Mouse (Mus musculus) right cerebral cortex, postnatal 10 days (tissue): ENCODE measurements around the gene Gm14124.
"Not testable (repeated sequence)": the region's sequence is repeated elsewhere in the genome, so short reads cannot be mapped to it uniquely, and the experiment has no call there.

ENCODE experiments used
- DNase-seq, 2 experiments: peaks; one replicate each; pipeline ENCODE4 v3.0.0; 2021; ENCODE audit warnings: low spot score in 2 of 2

The Gm14124 gene

DNA sequence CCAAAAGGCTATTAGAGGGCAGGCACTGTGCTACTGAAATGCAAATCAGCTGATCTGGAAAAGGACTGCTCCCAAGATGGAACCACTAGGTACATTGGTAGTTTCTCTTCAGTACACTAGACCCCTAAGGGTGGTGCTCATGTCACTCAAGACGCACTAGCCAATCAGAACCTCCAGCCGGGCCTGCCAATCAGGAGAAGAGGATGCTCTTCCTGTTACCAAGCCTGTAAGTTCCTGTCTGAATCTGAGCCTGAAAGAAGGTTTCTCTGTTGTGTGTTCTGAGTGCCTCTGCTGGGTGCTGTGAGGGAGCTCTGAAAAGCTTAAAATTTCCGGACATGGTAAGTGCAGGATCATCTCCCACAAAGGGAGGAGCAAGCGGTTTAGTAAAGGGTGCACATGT is at the start of gene Gm14124:
Gene Gm14124 (plus strand): TSS at position 227 of the 400 bp plus-strand sequence.
- not testable (repeated sequence) for DNase-seq

DNA sequence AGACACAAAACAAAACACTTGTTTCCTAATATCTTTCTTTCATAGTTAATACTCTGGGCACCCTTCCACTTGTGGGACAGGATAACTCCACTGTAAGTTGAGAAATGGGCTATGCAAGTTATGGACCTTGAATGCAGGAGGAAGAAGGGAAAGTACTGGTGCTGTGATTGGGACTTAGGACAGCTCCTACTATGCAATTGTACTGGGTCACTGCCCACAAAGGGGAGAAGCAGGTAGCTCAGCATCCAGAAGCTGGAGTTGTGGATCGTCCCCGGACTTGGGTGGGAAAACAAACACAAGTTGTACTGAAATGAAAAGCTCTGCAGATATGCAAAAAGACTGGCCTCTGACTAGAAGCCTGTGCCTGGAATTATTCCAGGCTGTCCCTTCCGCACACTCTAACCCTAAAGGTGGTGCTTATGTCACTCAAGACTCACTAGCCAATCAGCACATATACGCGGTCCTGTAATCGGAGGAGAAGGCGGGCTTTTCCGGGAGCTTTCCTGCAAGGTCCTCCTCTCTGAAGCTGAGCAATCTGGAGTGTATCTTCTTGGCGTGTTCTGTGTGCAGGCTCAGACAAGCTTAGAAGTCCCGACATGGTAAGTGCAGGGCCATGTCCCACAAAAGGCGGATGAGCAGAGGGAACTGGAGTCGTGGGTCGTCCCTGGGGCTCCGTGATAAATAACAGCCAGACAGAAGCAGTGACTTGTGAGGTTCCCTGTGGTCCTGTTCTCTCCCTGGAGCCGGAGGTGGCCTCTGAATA is 39.5 kb upstream of the Gm14124 start, which contains the start of gene Zfp937:
Gene Zfp937 (plus strand): TSS at position 474 of the 763 bp plus-strand sequence.
- peak; percentile 88 to 94 for DNase-seq

DNA sequence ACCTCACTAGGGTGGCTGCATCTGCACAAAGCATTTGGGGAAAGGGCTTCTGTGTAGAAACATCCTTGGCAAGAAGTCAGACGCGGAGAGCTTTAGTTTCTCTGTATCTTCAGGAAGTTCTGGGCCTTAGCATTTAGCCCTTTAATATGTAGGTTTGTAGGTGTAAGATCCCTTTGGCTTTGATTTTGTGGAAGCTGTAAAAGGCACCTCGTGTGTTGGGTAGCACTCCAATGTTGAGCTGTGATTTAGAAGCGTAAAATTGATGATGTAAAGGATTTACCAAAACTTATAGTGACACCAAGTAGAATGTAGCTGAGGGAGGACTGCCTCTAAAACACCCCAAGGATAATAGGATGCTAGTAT is 39.0 kb upstream of the Gm14124 start:
- not testable (repeated sequence) for DNase-seq

DNA sequence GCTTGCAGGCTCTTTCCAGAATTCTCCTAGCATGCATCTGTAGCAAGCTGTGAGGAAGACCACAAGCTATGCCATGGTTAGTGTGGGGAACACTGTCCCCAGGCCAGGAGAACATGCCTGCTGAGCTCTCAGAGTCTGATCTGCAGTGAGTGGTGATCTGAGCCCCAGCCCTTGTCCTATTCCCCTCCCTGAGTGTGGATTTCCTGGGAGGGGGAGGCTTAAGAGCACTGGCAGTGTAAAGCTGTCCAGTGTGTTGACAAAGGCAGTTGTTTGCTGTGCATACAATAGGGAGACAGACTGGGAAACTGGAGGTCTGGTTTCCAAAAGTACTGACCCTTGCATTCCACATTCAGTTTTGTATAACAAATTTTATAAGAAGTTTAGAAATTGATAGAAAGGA is 34.1 kb upstream of the Gm14124 start:
- DNase-seq = not testable (repeated sequence)

DNA sequence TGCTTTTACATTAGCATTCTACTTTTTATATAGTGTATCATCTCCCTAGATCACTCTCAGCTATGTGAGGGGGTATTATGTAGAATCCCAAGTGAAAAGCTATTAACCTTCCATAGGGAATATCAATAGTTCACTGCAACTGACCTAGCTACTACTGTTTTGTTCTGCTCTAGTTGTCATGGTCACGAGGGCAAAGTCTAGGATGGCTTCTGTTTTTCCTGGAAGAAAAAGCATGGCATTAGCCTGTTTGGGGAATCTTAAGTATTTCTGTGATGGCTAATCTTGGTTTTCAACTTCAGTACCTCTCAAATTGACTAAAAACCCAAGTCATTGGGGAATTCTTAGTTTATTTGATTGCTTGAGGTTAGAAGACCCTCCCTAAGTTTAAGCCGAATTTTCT is 14.1 kb upstream of the Gm14124 start:
- no peak for DNase-seq

DNA sequence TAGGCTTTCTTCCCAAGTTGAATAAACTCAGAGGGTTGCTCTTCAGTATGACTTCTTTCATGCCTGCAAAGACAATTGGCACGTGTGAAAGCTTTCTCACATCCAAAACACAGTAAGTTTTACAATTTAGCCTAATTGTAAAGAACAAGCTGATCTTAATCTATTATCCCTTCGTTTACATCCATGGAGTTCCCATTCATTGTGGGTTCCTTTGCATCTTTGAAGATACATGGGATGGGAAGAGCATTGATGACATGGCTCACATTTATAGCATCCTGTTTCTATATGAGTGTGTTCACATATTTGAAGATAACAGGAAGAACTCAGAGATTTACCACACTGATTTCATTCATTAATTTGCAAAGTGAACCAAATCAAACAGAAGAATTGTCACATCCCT is 1.8 kb upstream of the Gm14124 start, which contains the start of gene Gm21994:
Gene Gm21994 (minus strand): TSS at position 101 of the 400 bp plus-strand sequence.
- DNase-seq = not testable (repeated sequence)

DNA sequence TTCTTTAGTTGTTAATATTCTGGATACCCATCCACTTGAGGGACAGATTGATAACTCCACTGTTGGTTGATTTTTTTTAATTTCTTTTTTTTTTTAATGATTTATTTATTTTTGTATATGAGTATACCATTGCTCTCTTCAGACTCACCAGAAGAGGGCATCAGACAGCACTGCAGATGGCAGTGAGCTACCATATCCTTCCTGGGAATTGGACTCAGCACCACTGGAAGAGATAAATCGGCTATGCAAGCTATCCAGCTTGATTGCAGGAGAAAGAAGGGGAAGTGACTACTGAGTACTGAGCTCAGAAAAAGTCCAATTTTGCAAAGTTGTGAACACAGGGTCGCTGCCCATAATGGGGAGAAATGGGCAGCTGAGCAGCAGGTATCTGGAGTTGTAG is 456 bp upstream of the Gm14124 start:
- not testable (repeated sequence) for DNase-seq

DNA sequence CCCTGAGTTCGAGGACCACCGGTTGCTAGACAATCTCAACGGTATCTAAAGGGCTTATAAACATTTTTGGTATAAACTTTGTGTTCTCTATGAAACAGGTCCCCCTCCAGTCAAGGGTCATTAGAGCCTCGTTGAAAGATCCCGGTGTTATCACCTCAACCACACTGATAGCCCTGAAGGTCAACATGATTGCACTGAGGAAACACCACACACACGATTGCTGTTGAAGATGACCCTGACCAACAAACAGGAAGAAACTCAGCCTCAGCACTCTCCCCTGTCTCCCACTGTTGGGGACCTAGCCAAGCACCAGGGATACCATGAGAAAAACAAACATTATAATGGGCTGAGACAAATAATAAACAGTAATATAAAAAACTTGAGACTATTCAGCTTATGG is 36.4 kb downstream of the Gm14124 start:
- DNase-seq = no peak

DNA sequence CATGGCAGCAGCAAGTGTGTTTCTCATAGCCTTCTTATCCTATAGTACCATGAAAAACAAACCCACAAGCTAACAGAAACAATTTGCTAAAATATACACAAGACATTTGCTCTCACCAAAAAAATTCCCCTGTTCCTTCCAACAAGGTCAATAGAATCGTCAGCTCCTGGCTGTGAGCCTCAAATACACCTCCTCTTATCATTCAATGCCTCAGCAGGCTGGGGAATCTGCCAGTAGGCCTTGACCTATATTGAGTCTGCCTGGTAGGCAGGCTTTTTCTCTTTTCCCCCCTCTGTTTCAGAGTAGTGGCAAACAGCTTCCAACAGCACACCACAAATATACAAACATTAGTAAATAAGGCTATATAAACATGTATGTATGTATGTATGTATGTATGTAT is 41.8 kb downstream of the Gm14124 start:
- DNase-seq = no peak

DNA sequence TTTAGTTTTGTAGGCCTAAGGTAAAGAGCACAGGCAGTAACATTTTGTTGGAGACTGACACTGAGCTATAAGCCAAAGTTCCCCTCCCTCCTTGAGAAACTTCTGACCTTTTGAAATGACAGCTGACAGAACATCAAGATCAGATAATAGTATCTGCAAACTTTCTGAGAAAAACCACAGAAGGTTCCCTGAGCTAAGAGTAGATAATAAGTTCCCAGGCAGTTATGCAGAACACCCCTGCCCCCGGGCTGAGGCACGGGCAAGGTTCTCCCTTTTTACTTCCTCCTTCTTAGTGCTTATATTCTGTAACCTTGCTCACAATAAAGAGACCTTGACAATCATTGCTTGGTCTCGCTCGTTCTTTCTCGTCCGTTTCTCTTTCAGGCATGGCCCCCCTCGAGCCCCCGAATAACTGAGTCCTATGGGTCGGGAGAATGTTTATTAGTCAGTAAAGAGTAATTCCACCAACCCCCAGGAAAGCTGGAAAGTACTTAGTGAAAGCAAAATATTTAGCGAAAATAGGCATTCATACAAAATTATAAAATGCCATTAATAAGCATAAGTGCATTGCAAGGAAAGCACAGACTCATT is 50.0 kb downstream of the Gm14124 start:
- no peak for DNase-seq

DNA sequence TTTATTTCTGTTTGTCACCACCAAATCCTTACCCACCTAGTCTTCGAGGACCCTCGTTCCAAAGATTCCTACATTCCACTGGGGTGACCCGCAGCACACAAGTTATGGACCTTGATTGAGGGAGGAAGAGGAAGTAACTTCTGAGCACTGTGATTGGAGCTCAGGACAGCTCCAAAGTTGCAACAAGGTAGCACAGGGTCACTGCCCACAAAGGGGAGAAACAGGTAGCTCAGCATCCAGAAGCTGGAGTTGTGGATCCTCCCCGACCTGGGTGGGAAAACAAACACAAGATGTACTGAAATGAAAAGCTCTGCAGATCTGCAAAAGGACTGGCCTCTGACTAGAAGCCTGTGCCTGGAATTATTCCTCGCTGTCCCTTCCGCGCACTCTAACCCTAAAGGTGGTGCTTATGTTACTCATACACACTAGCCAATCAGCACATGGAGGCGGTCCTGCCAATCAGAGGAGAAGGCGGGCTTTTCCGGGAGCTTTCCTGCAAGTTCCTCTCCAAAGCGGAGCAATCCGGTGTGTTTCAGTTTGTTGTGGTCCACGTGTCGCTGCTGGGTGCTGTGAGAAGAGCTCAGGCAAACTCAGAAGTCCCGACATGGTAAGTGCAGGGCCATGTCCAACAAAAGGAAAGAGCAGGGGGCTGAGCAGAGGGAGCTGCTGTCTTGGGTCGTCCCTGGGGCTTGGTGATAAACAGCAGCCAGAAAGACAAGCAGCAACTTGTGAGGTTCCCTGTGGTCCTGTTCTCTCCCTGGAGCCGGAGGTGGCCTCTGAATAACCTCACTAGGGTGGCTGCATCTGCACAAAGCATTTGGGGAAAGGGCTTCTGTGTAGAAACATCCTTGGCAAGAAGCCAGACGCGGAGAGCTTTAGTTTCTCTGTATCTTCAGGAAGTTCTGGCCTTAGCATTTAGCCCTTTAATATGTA is 53.9 kb downstream of the Gm14124 start:
- peak; percentile 94 to 95 for DNase-seq

DNA sequence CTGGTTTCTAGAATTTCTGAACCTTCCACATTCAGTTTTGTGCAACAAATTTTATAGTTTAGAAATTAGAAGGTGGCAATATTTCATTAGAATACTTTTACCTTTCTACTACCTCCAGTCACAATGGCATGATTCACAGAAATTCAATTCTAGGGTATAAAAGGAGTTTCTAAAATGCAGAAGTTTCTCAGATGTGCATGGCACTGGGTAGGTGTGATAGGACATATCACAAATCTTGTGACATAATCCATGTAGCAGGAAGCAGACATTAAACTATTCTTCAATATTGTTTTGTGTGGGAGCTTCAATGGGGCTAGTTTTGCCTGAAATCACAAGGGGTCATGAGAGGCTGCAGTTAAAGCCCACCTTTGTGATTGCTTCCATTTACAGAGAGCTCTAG is 58.8 kb downstream of the Gm14124 start:
- DNase-seq = no peak

DNA sequence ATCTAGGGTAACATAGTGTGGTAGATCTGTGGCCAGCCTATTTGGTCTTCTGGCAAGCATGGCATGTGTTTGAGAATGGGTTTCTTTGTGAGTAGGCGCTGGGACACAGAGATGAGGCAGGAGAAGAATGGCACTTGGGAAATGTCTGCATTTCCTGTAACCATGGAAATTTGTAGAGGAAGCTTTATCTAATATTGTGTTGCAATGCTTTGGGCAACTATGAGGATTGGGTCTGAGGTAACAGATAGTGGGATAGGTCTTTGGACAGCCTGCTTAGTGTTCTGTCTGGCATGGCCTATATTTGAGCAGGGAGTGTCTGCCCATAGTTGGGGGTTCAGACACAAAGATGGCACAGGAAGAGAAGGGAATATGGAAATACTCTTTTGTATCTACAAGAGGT is 61.7 kb downstream of the Gm14124 start:
- DNase-seq = no peak
